Mouse (Mus musculus) liver, embryonic 12.5 days (tissue): Measurements from ENCODE around the gene Zswim8. TPM values are rescaled to one million over a fixed set of nuclear protein-coding genes. Genes with fewer than 3 reads are reported as not detected.

Source experiments
- ATAC-seq: fragments of 200-750 bp; cut with Nextera tagmentation; 2 replicates; pipeline ENCODE4 v1.8.0; 2017; ENCODE audit warnings: moderate number of reproducible peaks, mild to moderate bottlenecking, moderate library complexity
- H3K27ac ChIP-seq: fragments of 300-500 bp; sonication (generic); 2 replicates; pipeline ENCODE4 v1.5.1; 2016; ENCODE audit warnings: mild to moderate bottlenecking
- H3K27me3 ChIP-seq: fragments of 300-500 bp; sonication (generic); replicated peaks from 2 replicates; pipeline ENCODE4 v1.6.1; 2016; ENCODE audit warnings: mild to moderate bottlenecking, moderate library complexity
- H3K36me3 ChIP-seq: fragments of 300-500 bp; sonication (generic); 2 replicates; pipeline ENCODE4 v1.6.1; 2016; ENCODE audit warnings: mild to moderate bottlenecking, moderate library complexity
- H3K4me1 ChIP-seq: fragments of 300-500 bp; sonication (generic); 2 replicates; pipeline ENCODE4 v1.6.1; 2016
- H3K4me2 ChIP-seq: fragments of 300-500 bp; sonication (generic); 2 replicates; pipeline ENCODE4 v1.6.1; 2016; ENCODE audit warnings: mild to moderate bottlenecking, moderate library complexity
- H3K4me3 ChIP-seq: fragments of 300-500 bp; sonication (generic); 2 replicates; pipeline ENCODE4 v1.5.1; 2016; ENCODE audit warnings: mild to moderate bottlenecking, moderate library complexity
- H3K9ac ChIP-seq: fragments of 300-500 bp; sonication (generic); 2 replicates; pipeline ENCODE4 v1.6.1; 2016; ENCODE audit warnings: mild to moderate bottlenecking, moderate library complexity
- H3K9me3 ChIP-seq: fragments of 300-500 bp; sonication (generic); replicated peaks from 2 replicates; pipeline ENCODE4 v1.6.1; 2016; ENCODE audit warnings: mild to moderate bottlenecking, moderate library complexity
- WGBS: fragments of 180-500 bp; shearing (Covaris S2); methylation state at CpG from one replicate; pipeline ENCODE4 v1.1.7; 2016; ENCODE audit not compliant: insufficient replicate concordance; 5-methylcytosine and 5-hydroxymethylcytosine counted together
- polyA plus RNA-seq: library from polyadenylated mRNA; unstranded; fragments of >200 nt; fragmentation: Nextera tagmentation; extraction: Ambion mirVana; gene quantifications from 2 replicates; pipeline ENCODE4 v1.2.1, GENCODE M21; 2016

Gene Zswim8
- polyA plus RNA-seq, 1 experiment from 2014 or later, result 10.7 TPM

DNA sequence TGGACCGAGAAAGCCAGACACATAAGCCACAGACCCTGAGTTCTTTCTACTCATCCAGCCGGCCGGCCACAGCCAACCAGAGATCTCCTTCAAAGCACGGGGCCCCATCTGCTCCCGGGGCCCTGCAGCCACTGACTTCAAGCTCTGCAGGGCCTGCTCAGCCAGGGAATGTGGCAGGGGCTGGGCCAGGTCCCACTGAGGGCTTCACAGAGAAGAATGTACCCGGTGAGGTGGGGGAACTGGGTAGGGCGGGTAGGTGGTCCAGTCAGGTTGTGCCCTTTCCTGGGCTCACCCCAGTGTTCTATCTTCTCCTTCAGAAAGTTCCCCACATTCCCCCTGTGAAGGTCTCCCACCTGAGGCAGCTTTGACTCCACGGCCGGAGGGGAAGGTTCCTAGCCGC lies 11.1 kb downstream of the Zswim8 start:
- Histone ChIP-seq H3K9me3 (no peaks in the 10 kb centered on the region), H3K27me3 (no peaks in the 10 kb centered on the region), H3K4me1 (peaks cover 22% of the 10 kb centered on the region), H3K27ac (no peak overlapping the region), H3K4me2 (no peak overlapping the region), H3K4me3 (no peak overlapping the region), H3K36me3 (peaks cover 100% of the 10 kb centered on the region), H3K9ac (no peak overlapping the region)
- 81% methylated on average over 10 of the region's 10 CpGs for WGBS
- no peak for ATAC-seq

DNA sequence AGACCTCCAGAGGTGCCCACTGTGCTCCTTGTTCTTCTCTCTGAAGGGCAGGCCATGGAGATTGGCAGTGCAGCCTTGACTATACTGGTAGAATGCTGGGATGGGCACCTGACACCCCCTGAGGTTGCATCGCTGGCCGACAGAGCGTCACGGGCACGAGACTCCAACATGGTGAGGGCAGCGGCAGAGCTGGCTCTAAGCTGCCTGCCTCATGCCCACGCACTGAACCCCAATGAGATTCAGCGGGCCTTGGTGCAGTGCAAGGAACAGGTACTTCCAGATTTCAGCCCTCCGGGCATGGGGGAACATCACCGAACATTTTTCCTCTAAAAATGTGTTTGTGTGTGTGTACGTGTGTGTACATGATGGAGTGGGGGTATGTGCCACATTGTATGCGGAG lies 12.4 kb downstream of the Zswim8 start:
- no peak overlapping the region for H3K27ac ChIP-seq
- peaks cover 100% of the 10 kb centered on the region for H3K36me3 ChIP-seq
- no peak overlapping the region for H3K4me2 ChIP-seq
- no peak overlapping the region for H3K4me3 ChIP-seq
- H3K9me3 ChIP-seq, result no peaks in the 10 kb centered on the region
- H3K27me3 ChIP-seq, result no peaks in the 10 kb centered on the region
- H3K4me1 ChIP-seq, result peaks cover 18% of the 10 kb centered on the region
- H3K9ac ChIP-seq, result no peak overlapping the region
- 87% methylated on average over 12 of the region's 12 CpGs for WGBS
- ATAC-seq, result no peak

DNA sequence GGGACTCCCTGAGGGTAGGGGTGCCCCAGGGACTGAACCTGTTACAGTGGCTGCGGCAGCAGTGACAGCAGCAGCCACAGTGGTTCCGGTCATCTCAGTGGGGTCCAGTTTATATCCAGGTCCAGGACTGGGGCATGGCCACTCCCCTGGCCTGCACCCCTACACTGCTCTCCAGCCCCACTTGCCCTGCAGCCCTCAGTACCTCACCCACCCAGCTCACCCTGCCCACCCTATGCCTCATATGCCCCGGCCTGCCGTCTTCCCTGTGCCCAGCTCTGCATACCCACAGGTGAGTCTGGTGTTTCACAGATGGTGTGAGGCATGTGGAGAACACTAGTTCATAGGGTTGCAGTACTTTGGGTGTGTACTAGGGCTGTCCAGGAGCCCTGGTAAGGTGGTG lies 14.0 kb downstream of the Zswim8 start:
- Histone ChIP-seq H3K36me3 (peaks cover 99% of the 10 kb centered on the region), H3K4me3 (no peak overlapping the region), H3K4me2 (no peak overlapping the region), H3K9ac (no peak overlapping the region), H3K4me1 (peaks cover 25% of the 10 kb centered on the region), H3K27me3 (no peaks in the 10 kb centered on the region), H3K9me3 (no peaks in the 10 kb centered on the region), H3K27ac (no peak overlapping the region)
- ATAC-seq, result no peak
- 77% methylated on average over 4 of the region's 4 CpGs for WGBS

DNA sequence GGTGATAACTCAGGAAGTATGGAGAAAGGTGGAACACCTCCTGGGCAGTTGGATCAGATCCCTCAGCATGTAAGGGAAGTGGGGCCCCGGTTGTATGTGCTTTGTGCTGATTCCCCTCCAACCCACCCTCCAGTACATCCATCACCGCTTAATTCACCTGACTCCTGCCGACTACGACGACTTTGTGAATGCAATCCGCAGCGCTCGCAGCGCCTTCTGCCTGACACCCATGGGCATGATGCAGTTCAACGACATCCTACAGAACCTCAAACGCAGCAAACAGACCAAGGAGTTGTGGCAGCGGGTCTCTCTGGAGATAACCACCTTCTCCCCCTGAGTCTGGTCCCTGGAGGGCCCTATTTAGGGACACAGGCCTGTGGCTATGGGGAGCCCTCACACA lies 15.7 kb downstream of the Zswim8 start:
- H3K4me1 ChIP-seq, result peaks cover 35% of the 10 kb centered on the region
- 93% methylated on average over 12 of the region's 12 CpGs for WGBS
- H3K27ac ChIP-seq, result no peak overlapping the region

DNA sequence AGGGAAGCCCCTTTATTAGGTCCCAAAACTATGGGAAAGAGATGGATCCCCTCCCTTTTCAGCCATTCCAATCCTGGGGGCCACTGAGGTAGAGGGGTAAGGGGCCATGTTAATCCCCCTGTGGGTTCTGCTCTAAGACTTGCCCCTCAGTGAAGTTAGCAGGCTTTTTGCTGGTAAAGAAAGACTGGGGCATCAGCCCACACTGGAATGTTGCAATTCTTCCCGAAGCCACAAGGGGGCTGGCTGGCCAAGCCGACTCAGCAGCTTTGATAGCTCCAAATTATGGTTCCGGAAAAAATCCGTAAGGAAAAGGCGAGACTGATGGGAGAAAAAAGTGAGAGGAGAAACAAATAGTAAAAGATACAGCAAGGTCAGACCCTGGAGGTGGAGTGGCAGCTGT lies 16.7 kb downstream of the Zswim8 start:
- ATAC-seq, result no peak
- Histone ChIP-seq H3K4me3 (no peak overlapping the region), H3K9ac (no peak overlapping the region), H3K27me3 (no peaks in the 10 kb centered on the region), H3K36me3 (peaks cover 99% of the 10 kb centered on the region), H3K27ac (no peak overlapping the region), H3K4me2 (no peak overlapping the region), H3K9me3 (no peaks in the 10 kb centered on the region), H3K4me1 (peaks cover 44% of the 10 kb centered on the region)
- 43% methylated on average over 5 of the region's 5 CpGs for WGBS

More for the DNA sequence above, 15.7 kb downstream of the Zswim8 start:
- Histone ChIP-seq H3K4me2 (no peak overlapping the region), H3K36me3 (peaks cover 99% of the 10 kb centered on the region), H3K4me3 (no peak overlapping the region), H3K9ac (no peak overlapping the region), H3K9me3 (no peaks in the 10 kb centered on the region), H3K27me3 (no peaks in the 10 kb centered on the region)
- no peak for ATAC-seq

DNA sequence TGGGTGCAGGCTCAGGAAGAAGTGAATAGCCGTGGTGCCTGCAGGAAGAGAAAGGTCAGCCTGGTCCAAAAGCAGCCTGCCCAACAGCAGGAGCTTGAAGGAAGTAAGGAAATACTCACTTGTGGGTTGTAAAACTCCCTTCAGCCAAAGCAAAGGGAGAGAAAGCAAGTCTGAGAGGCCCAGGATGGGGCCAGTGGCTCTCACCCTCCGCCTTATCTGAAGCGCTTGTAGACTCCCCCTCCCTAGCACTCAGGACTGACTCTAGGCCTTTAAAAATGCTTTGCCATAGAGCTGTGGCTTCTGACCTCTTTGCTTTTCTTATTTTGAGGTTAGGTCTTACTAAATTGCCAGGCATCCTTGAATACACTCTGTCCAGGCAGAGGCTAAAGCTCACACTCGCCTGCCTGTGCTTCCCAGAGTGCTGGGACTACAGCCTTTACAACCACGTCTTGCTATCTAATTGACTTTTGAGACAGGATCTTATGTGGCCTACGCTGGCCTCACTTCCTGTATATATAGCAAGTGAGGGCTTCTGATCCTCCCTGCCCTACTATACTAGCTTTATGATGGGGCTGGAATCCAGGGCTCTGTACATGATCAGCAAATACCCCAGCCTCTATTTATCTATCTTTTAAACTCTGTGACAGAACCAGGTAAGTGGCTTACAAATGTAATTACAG lies 18.4 kb downstream of the Zswim8 start:
- Histone ChIP-seq H3K9ac (peak overlapping the region; percentile 59), H3K27ac (peak overlapping the region; percentile 85), H3K4me1 (peaks cover 61% of the 10 kb centered on the region), H3K4me3 (peak overlapping the region; percentile 36), H3K4me2 (peak overlapping the region; percentile 65), H3K27me3 (no peaks in the 10 kb centered on the region), H3K9me3 (no peaks in the 10 kb centered on the region), H3K36me3 (peaks cover 99% of the 10 kb centered on the region)
- ATAC-seq, result peak; percentile 83
- 25% methylated on average over 6 of the region's 6 CpGs for WGBS

DNA sequence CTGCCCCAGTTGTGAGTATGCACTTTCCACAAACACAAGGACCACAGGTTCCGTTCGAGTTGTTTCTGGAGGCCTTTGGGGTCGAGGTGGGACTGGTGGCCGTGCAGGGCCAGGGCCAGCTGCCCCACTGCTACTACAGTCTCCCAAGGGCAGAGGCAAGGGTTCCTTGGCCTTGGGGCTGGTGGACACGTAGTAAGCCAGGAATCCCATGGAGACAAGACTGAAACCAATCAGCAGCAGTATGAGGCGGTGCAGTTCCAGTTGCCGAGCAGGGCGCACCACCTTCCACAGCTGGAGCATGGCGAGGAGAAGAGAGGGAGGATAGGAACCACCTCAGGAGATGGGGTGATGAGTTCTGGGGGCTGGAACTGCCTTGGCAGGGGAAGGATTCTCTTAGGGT lies 22.5 kb downstream of the Zswim8 start:
- Histone ChIP-seq H3K4me3 (no peak overlapping the region), H3K9ac (no peak overlapping the region), H3K27me3 (no peaks in the 10 kb centered on the region), H3K4me1 (peaks cover 83% of the 10 kb centered on the region), H3K9me3 (no peaks in the 10 kb centered on the region), H3K4me2 (no peak overlapping the region), H3K36me3 (peaks cover 78% of the 10 kb centered on the region), H3K27ac (no peak overlapping the region)
- ATAC-seq, result no peak
- 91% methylated on average over 9 of the region's 9 CpGs for WGBS

DNA sequence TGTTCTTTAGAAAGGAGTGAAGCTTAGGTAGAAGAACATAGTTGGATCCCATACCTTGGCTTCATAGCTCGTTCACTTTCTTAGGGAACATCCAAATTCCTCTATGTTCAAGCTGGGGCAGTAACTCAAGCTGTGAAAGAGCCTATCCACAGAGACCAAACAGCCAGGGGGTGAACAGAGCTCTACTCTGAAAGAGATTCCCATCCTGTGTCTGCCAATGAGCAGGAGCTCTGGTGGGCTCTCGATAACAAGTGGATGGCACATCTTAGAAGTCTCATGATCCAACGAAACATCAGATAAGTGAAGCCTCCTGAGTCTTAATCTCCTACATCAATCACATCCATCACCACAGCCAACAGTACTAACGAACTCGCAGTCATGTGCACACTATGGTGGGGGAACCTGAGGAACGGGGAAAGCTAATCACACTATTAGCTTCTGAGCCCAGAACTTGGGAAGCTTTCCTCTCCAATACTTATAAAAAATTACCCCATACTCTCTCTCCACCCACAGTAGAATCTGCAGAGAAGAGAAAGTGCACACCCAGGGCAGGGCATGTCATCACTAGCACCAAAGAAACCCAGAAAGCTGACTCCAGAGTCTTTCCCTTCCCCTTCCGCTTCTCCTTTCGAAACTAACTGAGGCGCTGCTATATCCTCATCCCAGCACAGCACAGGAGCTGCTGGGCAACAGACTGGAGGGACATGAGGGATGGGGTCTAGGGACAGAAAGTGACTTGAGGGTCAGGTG lies 23.7 kb downstream of the Zswim8 start:
- Histone ChIP-seq H3K4me1 (peaks cover 83% of the 10 kb centered on the region), H3K36me3 (peaks cover 78% of the 10 kb centered on the region), H3K27ac (peak overlapping the region; percentile 61), H3K9me3 (no peaks in the 10 kb centered on the region), H3K27me3 (no peaks in the 10 kb centered on the region), H3K9ac (peak overlapping the region; percentile 43; the same call in 1 of the 2 replicates), H3K4me3 (no peak overlapping the region), H3K4me2 (peak overlapping the region; percentile 90)
- ATAC-seq, result no peak
- 82% methylated on average over 9 of the region's 9 CpGs for WGBS

DNA sequence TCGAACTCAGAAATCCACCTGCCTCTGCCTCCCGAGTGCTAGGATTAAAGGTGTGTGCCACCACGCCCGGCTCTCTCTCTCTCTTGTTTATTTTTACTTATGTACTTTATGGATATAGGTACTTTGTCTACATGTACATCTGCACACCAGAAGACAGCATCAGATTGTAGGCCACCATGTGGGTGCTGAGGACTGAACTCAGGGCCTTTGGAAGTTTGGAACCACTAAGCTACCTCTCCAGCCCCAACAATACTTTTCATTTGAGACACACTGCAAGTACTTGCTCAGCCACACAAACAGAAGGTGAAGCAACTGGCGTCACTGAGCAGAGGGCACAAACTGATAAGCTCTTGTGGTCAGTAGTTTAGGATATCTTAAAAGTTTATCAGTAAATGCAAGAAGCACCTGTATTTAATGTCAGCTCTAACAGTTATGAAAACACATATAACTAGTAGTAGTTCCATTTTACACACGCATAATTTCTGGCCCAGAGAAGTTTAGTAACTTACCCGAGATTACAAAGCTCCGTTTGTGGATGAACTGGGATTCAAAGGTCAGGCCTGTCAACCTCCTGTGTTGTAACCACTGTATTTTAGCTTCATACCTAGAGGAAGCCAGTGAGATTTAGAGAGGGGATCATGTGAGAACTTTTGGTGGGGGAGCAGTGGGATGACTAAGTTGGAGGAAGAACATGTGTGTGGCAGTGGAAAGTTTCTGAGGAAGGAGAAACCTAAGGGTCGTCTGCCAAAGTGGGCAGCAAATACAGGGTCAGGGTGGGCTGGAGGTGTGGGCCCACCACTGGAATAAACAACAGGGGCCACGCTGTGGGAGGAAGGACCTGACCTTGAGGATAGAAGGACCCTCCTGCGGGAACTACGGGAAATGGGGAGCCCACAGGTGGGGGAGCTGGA lies 25.9 kb downstream of the Zswim8 start:
- ATAC-seq, result peak; percentile 48
- 18% methylated on average over 12 of the region's 12 CpGs for WGBS
- Histone ChIP-seq H3K9ac (peak overlapping the region; percentile 95), H3K4me2 (peak overlapping the region; percentile 90), H3K4me1 (peaks cover 82% of the 10 kb centered on the region), H3K4me3 (peak overlapping the region; percentile 91), H3K36me3 (peaks cover 67% of the 10 kb centered on the region), H3K27me3 (no peaks in the 10 kb centered on the region), H3K27ac (peak overlapping the region; percentile 94), H3K9me3 (no peaks in the 10 kb centered on the region)

DNA sequence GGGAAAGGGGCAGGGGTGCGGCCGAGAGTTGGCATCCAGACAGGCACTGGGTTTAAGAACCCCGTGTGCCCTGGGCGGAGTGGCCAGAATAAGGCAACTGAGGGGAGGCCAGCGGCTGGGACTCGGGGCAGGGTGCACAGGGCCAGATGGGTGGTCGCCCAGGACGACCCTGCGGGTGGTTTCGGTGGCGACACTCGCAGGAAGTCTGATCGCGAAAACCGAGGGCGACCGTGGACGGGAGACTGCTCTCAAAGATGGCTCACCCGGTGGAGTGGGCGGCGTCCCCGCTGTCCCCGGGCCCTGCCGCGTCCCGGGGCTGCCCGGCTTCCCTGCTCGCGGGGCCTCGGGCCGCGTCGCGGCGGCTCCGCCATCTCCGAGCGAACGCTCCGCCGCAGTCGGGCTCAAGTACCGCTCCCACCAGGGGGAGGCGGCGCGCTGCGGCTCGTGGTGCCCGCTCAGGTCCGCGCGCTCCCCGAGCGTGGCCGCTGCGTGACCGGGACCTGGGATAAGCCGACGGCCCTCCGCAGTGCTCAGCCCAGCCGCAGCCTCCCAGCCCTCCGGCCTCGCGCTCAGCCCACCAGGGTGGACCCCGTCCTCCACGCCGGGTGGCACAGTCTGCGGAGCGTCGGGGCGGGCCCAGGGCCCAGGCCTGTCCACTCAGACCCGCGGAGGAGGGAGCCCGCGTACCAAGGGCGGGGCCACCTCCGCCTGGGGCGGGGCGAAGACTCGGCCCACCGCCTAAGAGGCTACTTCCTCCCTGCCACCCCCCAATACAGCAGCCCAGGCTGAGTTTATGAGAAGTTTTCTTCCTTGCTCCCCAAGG lies 26.8 kb downstream of the Zswim8 start, which contains the start of gene Ndst2:
Ndst2 (minus strand) TSS at position 611 of the 823 bp plus-strand sequence.
- Histone ChIP-seq H3K9me3 (no peaks in the 10 kb centered on the region), H3K4me3 (peak within 1 kb of the TSS; percentile 91), H3K4me1 (peaks cover 75% of the 10 kb centered on the region), H3K27me3 (no peaks in the 10 kb centered on the region), H3K36me3 (peaks cover 66% of the 10 kb centered on the region), H3K9ac (peak within 1 kb of the TSS; percentile 95), H3K27ac (peak within 1 kb of the TSS; percentile 94), H3K4me2 (peak within 1 kb of the TSS; percentile 90)
- peak; percentile 95 for ATAC-seq
- WGBS, result under 1% methylated on average over 65 of the region's 81 CpGs

DNA sequence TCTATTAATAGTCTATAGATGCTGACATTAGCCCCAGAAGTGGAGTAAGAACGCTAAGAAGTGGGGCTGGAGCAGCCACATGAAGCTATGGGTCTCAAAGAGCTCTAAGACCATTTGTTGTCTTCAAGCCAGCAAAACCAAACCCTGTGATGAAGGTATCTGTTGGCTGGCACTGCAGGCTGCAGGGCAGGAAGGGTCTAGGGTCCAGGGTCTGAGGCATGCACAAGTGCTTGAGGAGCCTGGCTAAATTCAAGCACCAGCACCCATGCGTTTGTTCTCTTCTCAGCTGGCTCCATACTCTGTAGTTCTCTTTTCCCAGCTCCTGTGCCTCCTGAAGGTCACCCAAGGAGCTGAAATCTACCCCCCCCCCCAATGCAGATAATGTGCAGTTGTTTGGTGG lies 27.7 kb downstream of the Zswim8 start:
- no peak for ATAC-seq
- H3K36me3 ChIP-seq, result peaks cover 57% of the 10 kb centered on the region
- H3K9ac ChIP-seq, result peak overlapping the region; percentile 95
- 60% methylated on average over 2 of the region's 2 CpGs for WGBS
- peaks cover 66% of the 10 kb centered on the region for H3K4me1 ChIP-seq
- H3K27me3 ChIP-seq, result no peaks in the 10 kb centered on the region
- H3K4me3 ChIP-seq, result peak overlapping the region; percentile 91; the same call in 1 of the 2 replicates
- no peaks in the 10 kb centered on the region for H3K9me3 ChIP-seq
- peak overlapping the region; percentile 90 for H3K4me2 ChIP-seq
- H3K27ac ChIP-seq, result peak overlapping the region; percentile 94
